Mouse (Mus musculus): ENCODE measurements around the gene Plscr2. TPM values are rescaled to one million over a fixed set of nuclear protein-coding genes. Genes with fewer than 3 reads are reported as not detected.

Gene Plscr2
- polyA plus RNA-seq, 1 experiment: 22.7 TPM

- TF ChIP-seq CTCF (IDR thresholded peaks at IDR 0.05; ENCODE audit: insufficient read depth, low read length) (no peak), POLR2A (IDR thresholded peaks at IDR 0.05; ENCODE audit: borderline replicate concordance, extremely low read depth, low read depth, low read length) (peak; percentile 87; the same call in 1 of the 2 replicates)
- Histone ChIP-seq H3K4me3 (replicated peaks; ENCODE audit: extremely low read depth, low read depth, low read length) (peak overlapping the region; percentile 88), H3K4me1 (ENCODE audit: control insufficient read depth, insufficient read depth, low read length) (peaks cover 16% of the 10 kb centered on the region)
- under 1% methylated on average over 40 of the region's 40 CpGs for WGBS
- peak; percentile 80 for DNase-seq
Observed at GRCm38 (mm10) chr9:92249987-92250772, 25.2 kb upstream of the Plscr2 start.

GRCm38 (mm10) chr9:92252718-92253117 is 22.7 kb upstream of the Plscr2 start:
- TF ChIP-seq POLR2A (IDR thresholded peaks at IDR 0.05; ENCODE audit: borderline replicate concordance, extremely low read depth, low read depth, low read length) (no peak), CTCF (IDR thresholded peaks at IDR 0.05; ENCODE audit: insufficient read depth, low read length) (no peak)
- peaks cover 16% of the 10 kb centered on the region for H3K4me1 ChIP-seq (ENCODE audit: control insufficient read depth, insufficient read depth, low read length)
- peak overlapping the region; percentile 45 for H3K4me3 ChIP-seq (replicated peaks; ENCODE audit: extremely low read depth, low read depth, low read length)
- WGBS: 43% methylated on average over 5 of the region's 5 CpGs
- DNase-seq: no peak

- DNase-seq: no peak
- TF ChIP-seq CTCF (IDR thresholded peaks at IDR 0.05; ENCODE audit: insufficient read depth, low read length): no peak
- TF ChIP-seq POLR2A (IDR thresholded peaks at IDR 0.05; ENCODE audit: borderline replicate concordance, extremely low read depth, low read depth, low read length): no peak
Observed at GRCm38 (mm10) chr9:92253585-92254321, 21.6 kb upstream of the Plscr2 start.

DNA sequence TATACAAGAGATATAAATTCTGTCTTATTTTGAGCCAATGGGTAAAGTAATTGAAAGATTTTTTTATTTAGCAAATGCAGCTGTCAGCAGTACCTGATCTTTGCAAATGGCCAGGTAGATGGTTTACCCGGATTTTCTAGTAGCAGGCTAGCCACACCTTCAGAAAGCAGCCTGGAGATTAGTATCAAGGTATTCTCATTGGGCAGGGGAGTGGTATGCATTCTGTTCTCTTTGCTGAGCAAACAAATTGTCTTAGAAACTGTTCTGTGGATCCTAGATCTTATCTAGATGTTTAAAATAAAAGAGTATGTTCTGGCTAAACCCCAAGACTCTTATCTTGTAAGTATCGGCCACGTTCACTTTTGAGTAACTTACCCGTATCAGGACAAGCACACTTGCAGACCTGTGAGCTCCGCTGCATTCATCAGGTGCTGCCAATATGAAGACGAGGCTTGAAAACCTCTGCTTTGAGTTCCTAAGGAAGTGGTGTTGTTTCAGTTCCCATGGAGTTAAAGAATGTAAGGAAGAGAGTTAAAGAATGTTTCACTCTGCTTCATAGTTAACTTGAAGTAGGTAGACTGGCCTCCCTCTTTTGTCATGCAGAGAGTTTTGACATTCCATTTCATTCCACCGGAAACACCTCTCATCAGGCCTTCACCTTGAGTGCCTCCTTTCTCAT is 14.8 kb upstream of the Plscr2 start:
- H3K4me3 ChIP-seq (replicated peaks; ENCODE audit: extremely low read depth, low read depth, low read length): no peak overlapping the region
- no peak for DNase-seq
- TF ChIP-seq CTCF (IDR thresholded peaks at IDR 0.05; ENCODE audit: insufficient read depth, low read length) (no peak), POLR2A (IDR thresholded peaks at IDR 0.05; ENCODE audit: borderline replicate concordance, extremely low read depth, low read depth, low read length) (no peak)

More at GRCm38 (mm10) chr9:92253585-92254321, 21.6 kb upstream of the Plscr2 start:
- no peak overlapping the region for H3K4me3 ChIP-seq (replicated peaks; ENCODE audit: extremely low read depth, low read depth, low read length)
- H3K4me1 ChIP-seq (ENCODE audit: control insufficient read depth, insufficient read depth, low read length): peaks cover 14% of the 10 kb centered on the region
- 78% methylated on average over 10 of the region's 10 CpGs for WGBS

GRCm38 (mm10) chr9:92265719-92266118 is 9.7 kb upstream of the Plscr2 start:
- no peak for TF ChIP-seq POLR2A (IDR thresholded peaks at IDR 0.05; ENCODE audit: borderline replicate concordance, extremely low read depth, low read depth, low read length)
- no peak for TF ChIP-seq CTCF (IDR thresholded peaks at IDR 0.05; ENCODE audit: insufficient read depth, low read length)
- H3K4me1 ChIP-seq (ENCODE audit: control insufficient read depth, insufficient read depth, low read length): peaks cover 16% of the 10 kb centered on the region
- WGBS: 40% methylated on average over 4 of the region's 4 CpGs
- DNase-seq: no peak
- H3K4me3 ChIP-seq (replicated peaks; ENCODE audit: extremely low read depth, low read depth, low read length): no peak overlapping the region

More for the DNA sequence above, 14.8 kb upstream of the Plscr2 start:
- 42% methylated on average over 7 of the region's 7 CpGs for WGBS
- peaks cover 5% of the 10 kb centered on the region for H3K4me1 ChIP-seq (ENCODE audit: control insufficient read depth, insufficient read depth, low read length)

GRCm38 (mm10) chr9:92266558-92267171 is 8.7 kb upstream of the Plscr2 start:
- no peak for DNase-seq
- WGBS: 57% methylated on average over 8 of the region's 8 CpGs
- Histone ChIP-seq H3K4me1 (ENCODE audit: control insufficient read depth, insufficient read depth, low read length) (peaks cover 18% of the 10 kb centered on the region), H3K4me3 (replicated peaks; ENCODE audit: extremely low read depth, low read depth, low read length) (no peak overlapping the region)
- TF ChIP-seq CTCF (IDR thresholded peaks at IDR 0.05; ENCODE audit: insufficient read depth, low read length): no peak
- no peak for TF ChIP-seq POLR2A (IDR thresholded peaks at IDR 0.05; ENCODE audit: borderline replicate concordance, extremely low read depth, low read depth, low read length)

DNA sequence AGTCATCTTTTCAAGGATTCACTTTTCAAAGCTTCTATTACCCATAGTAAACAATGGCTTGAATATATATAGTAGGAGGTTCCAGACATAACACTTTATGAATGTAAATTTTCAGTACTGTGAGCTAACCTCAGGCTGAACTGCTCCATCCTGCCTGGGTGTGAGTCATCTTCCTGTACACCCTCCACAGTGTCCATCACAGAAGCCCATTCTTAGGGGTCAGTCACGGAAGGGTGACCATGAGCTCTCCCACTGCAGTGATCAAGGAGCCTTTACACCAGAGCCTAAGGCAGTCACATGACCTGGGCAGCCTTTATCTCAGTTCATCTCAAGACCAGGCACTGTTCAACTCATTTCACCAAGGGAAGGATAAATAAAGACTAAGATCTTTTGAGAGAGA is 7.7 kb upstream of the Plscr2 start:
- WGBS: 61% methylated on average over 1 of the region's 1 CpGs

DNA sequence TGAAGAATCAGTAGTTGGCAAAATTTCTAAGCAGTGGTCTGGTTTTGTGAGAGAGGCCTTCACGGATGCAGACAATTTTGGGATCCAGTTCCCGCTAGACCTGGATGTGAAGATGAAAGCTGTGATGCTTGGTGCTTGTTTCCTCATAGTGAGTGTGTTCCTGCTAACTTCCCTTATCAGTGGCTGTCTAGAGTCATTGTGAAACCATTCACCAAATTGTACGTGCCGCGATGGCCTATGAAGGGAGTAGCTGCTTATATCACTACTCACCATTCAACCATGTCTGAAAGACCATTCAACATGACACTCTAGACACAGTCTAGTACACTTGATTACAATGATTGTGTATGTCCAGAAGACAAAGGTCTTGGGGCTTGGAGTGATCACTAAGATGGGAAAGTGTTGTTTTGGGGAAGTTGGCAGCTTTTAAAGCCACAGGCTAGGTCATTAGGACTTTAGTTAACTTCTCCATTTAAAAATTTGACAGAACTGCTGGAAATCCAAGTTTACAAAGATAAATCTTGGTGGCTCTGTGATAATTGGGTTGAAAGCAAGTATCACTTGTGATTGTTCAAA is 5.5 kb upstream of the Plscr2 start:
- TF ChIP-seq CTCF (IDR thresholded peaks at IDR 0.05; ENCODE audit: insufficient read depth, low read length) (no peak), POLR2A (IDR thresholded peaks at IDR 0.05; ENCODE audit: borderline replicate concordance, extremely low read depth, low read depth, low read length) (no peak)
- 95% methylated on average over 5 of the region's 5 CpGs for WGBS
- peaks cover 24% of the 10 kb centered on the region for H3K4me1 ChIP-seq (ENCODE audit: control insufficient read depth, insufficient read depth, low read length)
- no peak overlapping the region for H3K4me3 ChIP-seq (replicated peaks; ENCODE audit: extremely low read depth, low read depth, low read length)
- DNase-seq: no peak

More for the DNA sequence above, 7.7 kb upstream of the Plscr2 start:
- no peak for TF ChIP-seq POLR2A (IDR thresholded peaks at IDR 0.05; ENCODE audit: borderline replicate concordance, extremely low read depth, low read depth, low read length)
- TF ChIP-seq CTCF (IDR thresholded peaks at IDR 0.05; ENCODE audit: insufficient read depth, low read length): no peak
- no peak for DNase-seq
- Histone ChIP-seq H3K4me3 (replicated peaks; ENCODE audit: extremely low read depth, low read depth, low read length) (no peak overlapping the region), H3K4me1 (ENCODE audit: control insufficient read depth, insufficient read depth, low read length) (peaks cover 18% of the 10 kb centered on the region)

All from lung, adult 2 months (tissue).